Mouse (Mus musculus) heart, adult 8-10 months (tissue): Measurements from ENCODE around the gene Skap2. TPM values are rescaled to one million over a fixed set of nuclear protein-coding genes. Genes with fewer than 3 reads are reported as not detected.
A peak's percentile ranks its signal among the peaks of the same experiment; 100 is the strongest.

Source experiments
- DNase-seq: peaks from one replicate; pipeline ENCODE4 v3.0.0; 2022; ENCODE audit warnings: low spot score
- total RNA-seq, 4 experiments: library from RNA; stranded (reverse); gene quantifications; 2 replicates each; pipeline ENCODE4 v1.2.4; 2022

The Skap2 gene
- 10 to 100 TPM in 3 of 4 experiments, 1 to 10 TPM in 1; 8.8 to 12.2 (median 11.0) TPM for total RNA-seq

- DNase-seq, result peak; percentile 99
These were observed at the start of gene Skap2 for GRCm38 (mm10) chr6:52012409-52013244. Skap2 (minus strand) TSS chr6:52012549.

- DNase-seq, result no peak
These were observed 46.6 kb upstream of the Skap2 start for GRCm38 (mm10) chr6:52058899-52059448.

- DNase-seq, result no peak
These were observed 45.8 kb upstream of the Skap2 start for GRCm38 (mm10) chr6:52058120-52058519.

GRCm38 (mm10) chr6:52053567-52054561, 41.5 kb upstream of the Skap2 start:
- no peak for DNase-seq

- no peak for DNase-seq
These were observed 37.7 kb upstream of the Skap2 start for GRCm38 (mm10) chr6:52050062-52050461.

GRCm38 (mm10) chr6:52045517-52045916, 33.2 kb upstream of the Skap2 start:
- no peak for DNase-seq

GRCm38 (mm10) chr6:52036077-52036476, 23.7 kb upstream of the Skap2 start:
- DNase-seq, result no peak

- no peak for DNase-seq
These were observed 18.8 kb upstream of the Skap2 start for GRCm38 (mm10) chr6:52031181-52031580.

- no peak for DNase-seq
These were observed 15.8 kb upstream of the Skap2 start for GRCm38 (mm10) chr6:52028131-52028530.

GRCm38 (mm10) chr6:52027181-52027580, 14.8 kb upstream of the Skap2 start:
- DNase-seq, result no peak

GRCm38 (mm10) chr6:52026281-52026680, 13.9 kb upstream of the Skap2 start:
- DNase-seq, result no peak

- no peak for DNase-seq
These were observed 12.4 kb upstream of the Skap2 start for GRCm38 (mm10) chr6:52024730-52025129.

GRCm38 (mm10) chr6:52022363-52022762, 10.0 kb upstream of the Skap2 start:
- DNase-seq, result no peak

- no peak for DNase-seq
These were observed 7.9 kb upstream of the Skap2 start for GRCm38 (mm10) chr6:52020276-52020675.

GRCm38 (mm10) chr6:52013245-52013945, 1.0 kb upstream of the Skap2 start:
- no peak for DNase-seq

GRCm38 (mm10) chr6:52011559-52012408, 565 bp downstream of the Skap2 start:
- peak; percentile 21 for DNase-seq

- DNase-seq, result no peak
These were observed 3.0 kb downstream of the Skap2 start for GRCm38 (mm10) chr6:52009385-52009784.

- DNase-seq, result no peak
These were observed 3.6 kb downstream of the Skap2 start for GRCm38 (mm10) chr6:52008757-52009156.

GRCm38 (mm10) chr6:52006649-52007218, 5.6 kb downstream of the Skap2 start:
- no peak for DNase-seq
